Mouse (Mus musculus) cerebellum, postnatal 14 days (tissue): ENCODE measurements at regions not wholly inside any gene's neighbourhood (a gene's known extent, or its start where the extent isn't known, plus 50 kb on each side); places are given as distances from the start of the nearest gene placed in this dataset.

Source experiments
- DNase-seq, 2 experiments: peaks; one replicate each; pipeline ENCODE4 v3.0.0; 2021; ENCODE audit warnings: mixed read lengths in 2 of 2

DNA sequence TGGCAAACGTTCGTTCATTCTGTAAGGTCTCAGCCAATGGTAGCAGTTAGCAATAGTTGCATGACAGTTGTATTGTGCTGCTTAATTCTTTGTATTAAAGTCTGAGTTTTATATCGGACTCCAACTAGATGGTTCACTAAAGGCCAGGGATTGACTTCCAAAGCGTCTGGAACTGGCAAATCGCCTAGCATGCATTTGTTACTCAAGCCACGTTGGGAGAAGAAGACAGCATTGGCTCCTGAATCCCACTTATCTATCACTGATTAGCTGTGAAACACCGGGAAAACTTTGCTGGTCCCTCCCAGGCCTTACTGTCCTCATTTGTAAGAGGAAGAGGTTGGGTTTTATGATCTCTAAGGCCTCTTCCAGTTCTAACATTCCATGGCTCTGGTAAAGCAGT lies 124.8 kb upstream of the Igf1 start:
- DNase-seq, result no peak

DNA sequence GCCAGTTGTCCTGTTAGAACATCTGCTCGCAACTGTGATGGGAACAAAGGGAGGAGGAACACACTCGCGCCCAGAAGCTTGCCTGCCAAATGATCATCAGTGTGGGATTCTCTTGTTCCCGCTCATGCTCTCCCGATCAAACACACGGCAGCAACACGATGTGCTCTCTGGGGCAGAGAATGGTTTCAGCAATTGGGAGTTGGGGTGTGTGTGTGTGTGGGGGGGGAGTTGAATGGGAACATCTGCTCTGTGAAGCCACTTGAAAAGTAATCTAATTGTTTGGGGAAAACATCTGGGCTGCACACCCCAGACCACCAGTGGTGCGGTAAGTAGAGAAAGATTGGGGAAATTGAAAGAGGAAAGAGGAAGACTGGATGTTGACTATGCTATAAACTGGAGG lies 117.7 kb upstream of the Igf1 start:
- DNase-seq, result no peak

DNA sequence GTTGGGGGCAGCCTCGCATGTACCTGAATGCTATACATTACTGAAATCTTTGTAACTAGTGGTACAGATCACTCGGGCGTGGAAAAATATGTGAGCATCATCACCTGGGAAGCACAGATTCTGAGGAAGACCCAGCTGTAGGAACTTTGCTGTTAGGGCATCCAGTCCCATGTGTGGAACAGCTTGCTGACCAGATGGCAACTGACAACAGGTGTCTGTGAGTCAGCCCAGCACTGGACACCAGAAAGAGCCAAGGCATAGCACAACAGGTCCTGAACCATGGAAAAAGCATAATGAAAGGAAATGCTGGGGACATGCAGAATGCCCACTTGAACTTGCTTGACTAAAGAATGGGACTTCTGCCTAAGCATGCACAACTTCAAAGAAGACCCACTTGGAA lies 115.3 kb upstream of the Igf1 start:
- DNase-seq, result peak; percentile 54 to 59

DNA sequence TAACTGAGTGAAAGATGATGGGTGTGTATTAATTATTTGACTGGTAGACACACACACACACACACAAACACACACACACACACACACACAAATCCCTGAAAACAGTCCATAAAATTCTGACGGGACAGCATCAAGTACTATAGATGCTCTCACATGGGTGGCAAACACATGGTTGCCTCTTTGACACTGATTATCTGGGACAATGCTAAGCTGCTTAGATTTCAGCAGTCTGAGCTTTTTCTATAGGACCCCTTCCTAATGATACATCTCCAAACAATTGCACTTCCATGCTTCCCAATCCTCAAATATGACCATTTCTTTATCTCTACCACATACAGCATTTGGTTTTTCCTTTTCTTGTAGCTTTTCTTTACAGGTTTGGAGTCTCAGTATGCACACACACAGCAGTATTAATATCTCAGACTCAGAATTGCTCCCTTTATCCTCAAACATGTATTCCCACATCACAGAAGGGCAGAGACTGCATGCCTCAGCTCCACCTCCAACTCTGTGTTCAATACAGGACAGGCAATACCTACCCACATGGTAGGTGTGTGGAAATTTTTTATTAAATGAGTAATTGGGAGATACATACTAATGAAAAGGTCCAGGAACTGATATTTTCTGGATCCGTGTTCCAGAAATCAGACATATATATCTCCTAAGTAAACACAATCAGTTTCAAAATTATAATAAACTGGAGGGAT lies 110.1 kb upstream of the Igf1 start:
- no peak for DNase-seq

DNA sequence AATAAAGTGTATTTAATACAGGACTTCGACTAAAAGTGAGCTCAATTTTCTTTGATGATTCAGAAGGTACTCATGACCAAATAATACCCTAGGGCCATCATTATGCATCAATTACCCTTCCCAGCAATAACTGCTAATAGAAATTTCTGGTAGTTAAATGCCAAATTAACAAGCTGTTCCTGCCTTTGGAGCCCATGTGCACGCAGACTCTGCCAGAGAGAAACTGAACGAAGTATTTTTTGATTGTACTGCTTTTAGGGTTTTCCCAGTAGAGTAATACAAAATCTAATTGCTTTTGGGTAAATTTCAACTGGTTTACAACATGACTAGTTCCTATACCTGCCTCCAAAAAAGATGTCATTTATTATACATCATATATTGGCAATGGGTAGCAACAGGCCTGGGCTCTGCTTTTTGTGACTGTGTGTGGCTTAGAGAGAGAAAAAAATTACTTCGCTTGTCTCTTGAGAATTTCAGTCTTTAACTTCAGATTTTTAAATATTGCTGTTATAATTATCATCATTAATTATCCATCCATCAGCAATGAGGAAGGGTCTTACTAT lies 109.4 kb upstream of the Igf1 start:
- no peak for DNase-seq

DNA sequence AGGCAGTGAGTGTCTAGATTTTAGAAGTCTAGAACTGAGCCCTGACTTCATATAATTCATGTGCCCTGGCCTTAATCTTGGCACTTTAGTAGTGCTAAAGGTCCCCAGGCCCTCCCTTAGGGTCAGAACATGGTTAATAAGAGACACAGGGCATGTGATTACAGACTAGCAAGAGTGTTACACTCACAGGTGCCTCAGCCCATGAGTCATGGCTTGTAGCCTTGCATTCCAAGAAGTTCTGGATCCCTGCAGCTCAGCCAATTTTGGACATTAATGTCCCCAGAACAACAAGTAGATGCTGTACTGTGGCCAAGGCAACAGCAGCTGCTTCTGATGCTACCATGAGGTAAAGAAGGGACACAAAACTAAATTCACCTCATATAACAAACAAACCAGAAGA lies 107.7 kb upstream of the Igf1 start:
- DNase-seq, result no peak

DNA sequence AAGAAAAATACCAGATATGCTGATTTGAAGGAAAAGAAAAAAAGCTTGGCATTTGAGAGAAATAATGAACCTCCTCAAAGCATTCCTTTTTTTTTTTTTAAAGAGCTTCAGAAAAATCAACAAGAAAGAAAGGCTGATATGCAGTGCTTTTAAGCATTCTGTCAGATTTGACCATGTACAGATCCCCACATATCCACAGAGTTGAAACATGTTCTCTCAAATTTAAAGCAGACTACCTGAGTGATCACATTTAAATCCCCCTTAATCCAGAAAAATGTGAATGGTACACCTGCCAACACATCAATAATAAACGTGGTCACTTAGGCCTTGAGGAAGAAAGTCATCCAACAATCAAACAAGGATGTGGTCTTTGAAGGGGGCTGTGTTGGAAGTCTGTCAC lies 107.1 kb upstream of the Igf1 start:
- no peak for DNase-seq

DNA sequence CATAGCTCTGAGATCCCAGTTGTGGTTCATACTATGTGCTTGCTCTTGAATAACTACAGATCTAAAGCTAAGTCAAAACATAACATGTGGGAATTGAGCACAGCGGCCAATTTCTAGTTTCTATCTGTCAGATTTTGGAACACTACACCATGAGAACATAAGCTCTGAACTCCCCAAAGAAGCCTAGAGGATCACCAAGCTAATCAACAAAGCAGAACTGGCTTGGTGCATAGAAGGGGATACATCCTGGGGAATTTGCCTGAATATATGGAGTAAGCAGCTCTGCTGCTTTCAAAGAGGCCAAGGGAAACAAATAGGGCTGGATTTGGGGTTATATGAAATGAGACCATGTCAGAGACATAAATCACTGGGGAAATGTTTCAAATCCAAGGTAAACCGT lies 105.9 kb upstream of the Igf1 start:
- no peak for DNase-seq

DNA sequence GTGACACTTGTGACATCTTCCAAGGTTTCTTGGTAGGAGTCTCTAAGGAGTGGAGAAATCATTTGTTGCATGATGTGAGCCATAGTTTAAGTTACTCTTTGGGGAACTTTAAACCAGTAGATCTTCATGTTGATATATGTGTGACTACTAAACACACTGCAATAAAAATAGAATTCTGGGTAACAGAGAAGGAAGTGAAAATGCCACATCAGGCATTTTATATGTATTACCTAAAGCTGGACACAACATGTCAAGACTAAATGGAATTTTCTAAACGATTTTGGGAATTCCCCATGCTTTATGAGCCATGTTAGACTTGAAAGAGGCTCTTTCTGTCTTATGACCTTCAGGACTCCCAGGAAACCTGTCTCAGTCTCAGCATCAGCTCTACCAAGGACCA lies 104.6 kb upstream of the Igf1 start:
- DNase-seq, result no peak

DNA sequence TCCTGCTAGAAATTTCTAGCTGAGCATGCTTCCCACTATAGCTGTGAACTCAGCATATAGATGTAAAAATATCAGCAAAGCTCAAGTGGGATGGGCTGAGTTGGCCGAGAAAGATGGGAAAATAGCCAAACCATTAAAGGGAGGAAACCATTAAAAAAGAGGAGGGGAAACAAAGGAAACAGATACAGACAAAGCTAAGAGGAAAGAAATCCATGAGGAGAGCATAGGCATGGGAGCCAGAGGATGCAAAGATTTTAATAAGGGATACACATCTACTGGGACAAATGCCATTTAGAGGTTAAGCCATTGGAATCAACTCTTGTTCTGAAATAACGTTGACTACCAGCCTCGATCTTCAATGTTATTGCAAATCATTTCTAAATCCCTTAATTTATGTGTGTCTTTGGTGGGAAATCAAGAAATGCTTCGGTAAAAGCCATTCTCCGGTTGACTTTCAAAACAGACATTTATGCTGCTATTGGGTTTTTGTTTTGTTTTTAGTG lies 96.5 kb upstream of the Igf1 start:
- no peak for DNase-seq

DNA sequence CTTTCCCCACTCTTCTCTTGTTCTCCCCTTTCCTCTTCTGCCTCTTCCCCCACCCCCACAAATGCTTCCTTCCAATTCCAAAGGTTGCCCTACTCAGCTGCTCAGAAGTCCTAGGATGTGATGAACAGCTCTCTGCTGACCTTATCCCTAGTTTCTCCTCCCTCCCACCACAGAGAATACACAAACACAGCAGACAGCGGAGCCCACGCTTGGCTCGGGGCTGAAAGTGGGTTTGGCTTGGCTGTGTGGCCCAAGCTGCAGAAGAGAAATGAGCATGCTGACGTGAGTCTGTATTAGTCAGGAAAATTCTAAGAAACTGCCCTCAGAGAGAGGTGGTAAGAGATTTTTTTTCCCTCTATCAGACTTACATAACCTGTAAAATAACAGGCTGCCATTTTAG lies 70.5 kb upstream of the Igf1 start:
- peak; percentile 3 to 6 for DNase-seq

DNA sequence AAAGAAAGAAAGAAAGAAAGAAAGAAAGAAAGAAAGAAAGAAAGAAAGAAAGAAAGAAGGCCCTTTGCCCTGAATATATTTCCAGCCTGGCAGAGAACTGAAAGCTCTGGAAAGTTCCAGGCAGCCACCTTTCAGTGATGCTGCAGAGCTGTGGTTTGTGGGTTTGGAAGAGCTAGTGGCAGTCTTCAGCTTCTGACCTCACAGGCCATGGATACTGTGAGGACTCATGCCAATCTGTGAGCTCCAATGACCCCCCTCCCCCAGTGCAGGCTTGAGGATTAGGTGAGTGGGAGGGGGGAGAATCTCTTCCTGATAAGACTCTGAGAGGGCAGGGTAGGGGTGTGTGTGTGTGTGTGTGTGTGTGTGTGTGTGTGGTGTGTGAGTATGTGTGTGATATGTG lies 65.7 kb upstream of the Igf1 start:
- no peak for DNase-seq

DNA sequence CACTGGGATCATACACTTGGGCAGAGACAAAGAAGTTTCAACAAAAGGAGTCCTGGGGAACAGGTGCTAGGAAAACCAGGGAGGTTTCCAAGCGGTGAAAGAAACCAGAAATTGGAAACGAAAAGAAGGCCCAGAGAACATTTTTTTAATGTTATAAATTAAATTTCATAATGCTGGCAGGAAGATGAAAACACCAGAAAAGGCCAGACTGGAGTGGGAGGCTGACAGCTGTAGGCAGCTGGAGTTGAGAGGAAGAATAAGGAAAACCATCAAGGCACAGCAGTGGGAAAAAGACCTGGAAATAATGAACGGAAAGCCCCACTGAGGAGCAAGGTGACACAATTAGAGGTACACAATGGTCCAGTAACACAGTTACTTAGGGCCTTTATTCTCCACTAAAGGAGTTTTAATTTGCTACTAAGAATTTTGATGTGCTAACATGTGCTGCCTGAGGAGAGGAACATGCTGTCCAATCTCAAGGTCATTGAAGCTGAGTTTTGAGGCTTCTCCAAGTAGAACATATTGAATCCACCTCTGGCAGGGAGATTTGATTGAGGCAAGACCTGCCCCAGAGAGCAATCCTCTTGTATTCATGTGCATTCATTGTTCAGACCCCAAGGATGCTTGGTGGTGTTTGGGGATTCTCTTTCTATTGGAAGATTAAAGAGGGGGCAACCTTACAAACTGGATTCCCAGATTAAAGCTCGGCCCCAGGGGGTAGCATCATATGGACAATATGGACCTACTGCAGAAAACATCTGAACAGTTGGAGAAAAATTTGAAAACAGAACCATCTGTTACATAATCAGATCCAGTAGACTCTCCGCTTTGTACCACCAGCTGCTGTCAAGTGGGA lies 53.9 kb upstream of the Igf1 start:
- no peak for DNase-seq

DNA sequence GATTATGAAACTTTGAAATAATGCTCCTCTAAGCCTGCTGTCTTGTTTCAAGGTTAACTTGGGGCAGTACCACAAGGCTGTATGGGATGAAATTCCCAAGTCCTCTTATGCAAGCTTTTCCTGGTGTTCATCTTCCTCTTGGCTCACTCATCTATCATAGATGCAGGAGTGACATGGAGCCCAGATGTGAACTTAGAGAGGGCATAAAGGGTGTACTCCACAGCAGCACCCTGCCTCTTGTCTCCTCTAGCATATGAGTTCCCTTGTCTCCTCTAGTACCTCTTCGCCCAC lies 53.3 kb upstream of the Igf1 start:
- DNase-seq, result no peak
